Mouse (Mus musculus) gastrocnemius, postnatal 25 days (tissue): ENCODE measurements around the gene Crebrf. TPM values are rescaled to one million over a fixed set of nuclear protein-coding genes. Genes with fewer than 3 reads are reported as not detected.

Source experiments
- DNase-seq: peaks from one replicate; pipeline ENCODE4 v3.0.0; 2022
- total RNA-seq, 2 experiments: library from RNA; stranded (reverse); gene quantifications; 1 replicate in 1 of 2; 2 replicates in 1 of 2; pipeline ENCODE4 v1.2.3; 2021

Gene Crebrf
- total RNA-seq, 2 experiments from 2014 or later = 21.7 to 24.0 TPM

DNA sequence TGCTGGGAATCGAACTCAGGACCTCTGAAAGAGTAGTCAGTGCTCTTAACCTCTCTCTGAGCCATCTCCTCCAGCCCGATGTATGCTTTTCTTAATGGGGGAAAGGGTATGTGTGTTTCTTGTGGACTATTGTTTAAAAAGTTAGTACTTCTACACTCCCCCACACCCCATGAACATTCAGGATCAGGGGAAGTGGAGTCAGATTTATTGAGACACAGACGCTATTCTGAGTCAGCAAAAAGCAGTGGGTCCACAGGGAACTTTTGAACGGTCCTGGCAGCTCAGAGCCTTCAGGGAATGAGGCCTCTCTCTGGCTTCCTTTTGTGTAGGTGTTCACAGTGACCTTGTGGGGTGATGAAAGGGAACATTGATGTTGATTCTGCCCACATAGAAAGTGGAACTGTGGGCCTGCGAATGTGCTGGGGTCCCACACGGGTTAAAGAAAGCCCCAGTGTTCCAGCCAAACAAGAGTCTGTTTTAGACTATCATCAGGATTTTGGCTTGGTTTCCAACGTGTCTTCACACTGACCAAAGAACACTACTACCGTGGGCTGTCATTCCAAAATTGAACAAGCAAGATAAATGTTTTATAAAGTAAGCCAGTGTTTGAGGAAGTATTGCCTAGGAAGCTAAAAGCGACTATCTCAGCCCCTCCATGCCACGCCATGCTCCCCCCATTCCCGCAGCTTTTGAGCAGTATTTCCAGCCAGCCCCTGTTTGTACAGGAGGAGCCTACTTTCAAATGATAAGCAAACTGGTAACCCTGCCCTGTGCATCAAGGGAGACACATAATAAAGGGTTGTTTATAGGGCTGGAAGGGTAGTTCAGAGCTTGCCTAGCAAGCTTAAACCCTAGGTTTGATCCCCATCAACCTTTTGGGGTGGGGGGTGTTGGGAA, 9.7 kb upstream of the Crebrf start:
- no peak for DNase-seq

GRCm38 (mm10) chr17:26707066-26707465, 8.4 kb upstream of the Crebrf start:
- no peak for DNase-seq

- DNase-seq = no peak
These were observed 7.0 kb upstream of the Crebrf start for GRCm38 (mm10) chr17:26708499-26708898.

- no peak for DNase-seq
These were observed 6.4 kb upstream of the Crebrf start for GRCm38 (mm10) chr17:26708993-26709590.

- DNase-seq = no peak
These were observed 5.4 kb upstream of the Crebrf start for GRCm38 (mm10) chr17:26710049-26710448.

DNA sequence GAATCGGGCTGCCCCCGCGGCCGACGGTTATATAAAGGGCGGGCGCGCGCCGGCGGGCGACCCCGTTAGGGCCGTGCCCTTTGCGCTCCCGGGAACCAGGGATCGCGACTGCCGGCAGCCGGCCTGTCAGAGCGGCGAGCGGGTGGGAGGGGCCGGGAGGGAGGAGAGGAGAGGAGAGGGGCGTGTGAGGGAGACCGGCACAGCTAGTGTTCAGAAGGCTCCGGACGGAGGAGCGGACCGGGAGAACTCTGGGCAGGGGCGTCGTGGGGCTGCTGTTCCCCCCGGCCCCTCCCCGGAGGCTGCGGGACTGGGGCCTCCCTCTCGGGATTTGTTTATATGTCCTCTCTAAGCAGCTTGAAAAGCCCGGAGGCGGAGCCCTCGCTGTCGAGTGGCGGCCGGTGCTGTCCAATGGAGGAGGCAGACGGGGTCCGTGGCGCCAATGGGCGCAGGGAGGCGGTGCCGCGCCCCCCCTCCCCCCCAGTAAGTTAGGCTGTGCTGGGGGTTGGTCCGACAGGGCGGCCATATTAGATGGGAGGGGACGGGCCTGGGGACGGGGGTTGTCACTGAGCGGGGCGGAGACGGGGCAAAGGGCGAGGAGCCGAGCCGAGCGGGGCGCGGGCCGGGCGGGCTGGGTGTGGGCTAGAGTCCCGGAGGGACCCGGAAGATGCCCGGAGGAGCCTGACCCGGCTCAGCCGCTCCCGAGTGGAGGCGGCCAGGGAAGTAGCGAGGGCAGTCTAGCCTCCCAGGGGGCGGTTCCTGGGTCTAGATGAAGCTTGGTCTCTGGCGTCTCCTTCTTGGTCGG, 667 bp downstream of the Crebrf start:
- peak; percentile 97 for DNase-seq

DNA sequence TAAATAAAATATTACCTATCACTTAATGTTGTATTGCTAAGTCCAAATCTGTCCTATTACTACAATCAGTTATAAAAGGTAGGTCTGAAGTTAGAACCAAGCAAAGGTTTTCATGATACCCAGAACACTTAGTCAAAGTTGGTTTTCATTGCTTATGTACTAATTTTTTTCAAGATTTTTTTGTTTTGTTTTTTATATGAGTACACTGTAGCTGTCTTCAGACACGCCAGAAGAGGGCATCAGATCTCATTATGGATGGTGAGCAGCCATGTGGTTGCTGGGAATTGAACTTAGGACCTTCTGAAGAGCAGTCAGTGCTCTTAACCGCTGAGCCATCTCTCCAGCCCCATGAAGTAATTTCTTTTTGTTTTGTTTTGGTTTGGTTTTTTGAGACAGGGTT, 2.4 kb downstream of the Crebrf start:
- DNase-seq = no peak

DNA sequence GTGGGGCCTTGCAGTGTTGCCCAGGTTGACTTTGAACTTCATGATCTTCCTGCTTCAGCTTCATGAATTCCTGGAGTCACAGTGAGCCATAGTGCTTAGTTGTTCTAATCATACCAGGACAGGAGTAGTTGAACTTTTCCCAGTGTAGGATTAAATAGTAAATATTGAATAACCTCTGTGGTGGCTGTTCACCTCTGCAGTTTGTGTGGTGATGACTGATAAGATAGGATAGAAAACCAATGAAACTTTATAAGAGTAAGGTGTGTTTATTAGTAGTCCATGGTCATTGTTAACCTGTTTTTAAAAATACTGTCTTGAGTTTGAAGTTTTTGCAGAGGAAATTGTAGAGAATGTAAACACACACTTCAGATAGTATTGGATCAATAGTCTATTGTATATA, 4.0 kb downstream of the Crebrf start:
- no peak for DNase-seq

- no peak for DNase-seq
These were observed 6.4 kb downstream of the Crebrf start for GRCm38 (mm10) chr17:26721802-26722201.

- no peak for DNase-seq
These were observed 9.3 kb downstream of the Crebrf start for GRCm38 (mm10) chr17:26724790-26725189.

DNA sequence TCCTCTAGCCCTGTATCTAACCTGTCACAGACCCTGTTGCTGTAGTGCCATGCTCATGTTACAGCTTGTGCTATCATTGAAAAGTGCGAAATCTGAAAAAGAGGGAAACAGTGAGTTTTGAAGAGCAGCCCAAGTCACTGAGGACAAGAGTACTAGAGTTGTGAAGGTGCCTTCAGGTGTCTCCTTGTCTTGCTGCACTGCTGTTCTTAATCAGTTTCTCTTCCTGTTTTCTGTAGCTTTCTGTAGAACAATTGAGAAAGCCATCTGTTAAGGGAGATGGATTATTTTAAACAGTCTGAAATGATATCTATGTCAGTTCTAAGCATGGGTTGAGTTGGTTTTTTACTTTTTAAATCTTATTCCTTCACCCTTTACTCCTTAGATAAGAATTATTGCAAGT, 11.2 kb downstream of the Crebrf start:
- DNase-seq = no peak

GRCm38 (mm10) chr17:26727110-26727755, 11.8 kb downstream of the Crebrf start:
- DNase-seq = no peak

DNA sequence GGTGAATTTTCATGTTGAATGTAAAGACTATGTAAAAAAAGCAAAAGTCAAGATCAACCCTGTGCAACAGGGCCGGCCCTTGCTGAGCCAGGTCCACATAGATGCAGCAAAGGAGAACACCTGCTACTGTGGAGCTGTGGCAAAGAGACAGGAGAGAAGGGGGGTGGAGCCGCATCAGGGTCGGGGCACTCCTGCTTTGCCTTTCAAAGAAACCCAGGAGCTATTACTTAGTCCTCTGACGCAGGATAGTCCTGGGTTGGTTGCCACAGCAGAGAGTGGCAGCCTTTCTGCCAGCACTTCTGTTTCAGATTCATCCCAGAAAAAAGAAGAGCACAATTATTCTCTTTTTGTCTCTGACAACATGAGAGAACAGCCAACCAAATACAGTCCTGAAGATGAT, 27.1 kb downstream of the Crebrf start:
- no peak for DNase-seq

GRCm38 (mm10) chr17:26743294-26743693, 27.8 kb downstream of the Crebrf start:
- no peak for DNase-seq

GRCm38 (mm10) chr17:26749975-26750374, 34.5 kb downstream of the Crebrf start:
- DNase-seq = no peak

GRCm38 (mm10) chr17:26752297-26752696, 36.8 kb downstream of the Crebrf start:
- no peak for DNase-seq

DNA sequence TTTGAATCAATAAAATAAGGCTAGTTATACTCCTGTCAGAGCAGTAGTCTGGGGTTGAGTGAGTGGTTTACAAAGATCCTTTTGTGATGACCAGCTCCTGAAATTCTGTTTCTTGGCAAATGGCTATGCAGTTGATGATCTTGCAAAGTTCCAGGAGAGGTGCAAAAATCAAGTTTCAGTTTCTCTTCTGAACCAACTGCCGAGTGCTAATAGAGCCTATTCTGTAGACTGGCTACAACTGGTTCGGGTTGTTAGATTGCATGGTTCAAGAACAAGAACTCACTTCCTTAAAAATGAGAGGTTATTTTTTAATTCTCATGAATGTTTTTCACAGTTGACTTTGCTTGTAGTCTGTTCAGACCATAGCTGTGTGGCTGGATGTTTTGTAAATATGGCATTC, 38.0 kb downstream of the Crebrf start:
- no peak for DNase-seq

DNA sequence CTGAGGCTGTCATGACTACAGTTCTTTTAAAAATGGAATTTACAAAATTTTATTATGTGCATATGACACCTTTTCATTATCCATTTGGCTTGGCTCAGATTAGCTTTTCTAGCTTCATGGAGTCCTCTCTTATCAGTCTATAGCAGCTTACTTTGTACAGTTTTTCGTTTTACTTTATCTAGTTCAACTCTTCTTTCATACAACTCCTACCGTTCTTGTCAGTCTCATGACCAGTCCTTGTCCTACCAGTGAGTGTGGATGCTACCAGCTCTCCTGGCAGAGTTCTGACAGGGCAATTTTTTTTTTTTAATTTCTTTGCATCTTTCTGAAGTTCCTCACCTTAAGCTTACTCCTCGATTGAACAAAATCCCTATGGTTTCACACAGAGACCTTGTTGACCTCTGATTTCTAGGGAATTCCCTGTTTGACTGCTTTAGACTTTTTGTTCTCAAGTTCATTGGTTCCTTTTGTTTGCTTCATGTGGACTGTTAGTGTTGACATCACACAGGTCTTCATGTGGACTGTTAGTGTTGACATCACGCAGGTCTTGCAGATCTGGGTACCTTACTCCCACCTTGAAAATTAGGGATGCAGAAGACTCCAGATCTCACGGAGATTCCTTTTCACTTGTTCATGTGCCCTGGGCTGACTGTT, 51.8 kb downstream of the Crebrf start:
- DNase-seq = no peak

- no peak for DNase-seq
These were observed 52.3 kb downstream of the Crebrf start for GRCm38 (mm10) chr17:26767754-26768124.

GRCm38 (mm10) chr17:26776211-26776610, 60.8 kb downstream of the Crebrf start:
- no peak for DNase-seq

- no peak for DNase-seq
These were observed 62.6 kb downstream of the Crebrf start for GRCm38 (mm10) chr17:26778001-26778400.
